Mouse (Mus musculus) small intestine, adult 2 months (tissue): ENCODE results near the gene Ncam1.

Source experiments
- CTCF ChIP-seq: fragments of 200-500 bp; IDR thresholded peaks from 2 replicates; pipeline ENCODE4 v1.5.1; 2012; ENCODE audit warnings: low read depth, mild to moderate bottlenecking, control low read depth, inconsistent platforms, low read length, moderate library complexity, mixed read lengths; ENCODE audit not compliant: insufficient replicate concordance, insufficient read length; ENCODE audit errors: extremely low read depth
- POLR2A ChIP-seq: fragments of 200-500 bp; IDR thresholded peaks from 2 replicates; pipeline ENCODE4 v1.6.1; 2012; ENCODE audit warnings: low read depth, mild to moderate bottlenecking, control low read depth, inconsistent platforms, low read length, moderate library complexity

DNA sequence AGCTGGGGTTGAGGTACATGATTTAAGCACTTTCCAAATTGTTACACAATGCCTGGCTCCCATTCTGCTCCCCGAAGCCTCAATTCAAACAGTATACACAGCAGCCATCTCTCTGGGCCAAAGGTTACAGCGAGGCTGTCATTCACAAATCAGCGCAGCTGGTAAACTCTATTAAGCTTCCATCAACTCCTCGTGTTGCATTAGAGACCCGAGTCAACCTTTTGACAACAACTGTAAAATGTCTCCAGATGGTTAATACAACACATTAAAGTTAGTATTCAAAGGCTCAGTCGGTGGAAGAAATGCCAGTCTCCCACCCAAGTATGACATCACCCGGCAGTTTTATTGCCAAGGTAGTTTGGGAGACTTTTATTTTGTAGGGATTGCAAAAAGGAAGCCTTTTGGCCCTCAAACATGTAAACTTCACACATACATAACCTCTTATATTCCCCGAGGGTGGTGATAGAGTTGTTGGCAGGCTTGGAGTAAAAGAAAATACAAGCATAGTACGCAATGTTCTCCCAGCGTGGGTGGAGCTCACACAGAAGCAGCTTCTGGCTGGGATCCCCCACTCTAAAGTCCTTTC is 204.7 kb downstream of the Ncam1 start:
- TF ChIP-seq CTCF (no peak), POLR2A (no peak)
